14 mouse cellular contexts compared by ENCODE assay signal in the genomic region with DNA sequence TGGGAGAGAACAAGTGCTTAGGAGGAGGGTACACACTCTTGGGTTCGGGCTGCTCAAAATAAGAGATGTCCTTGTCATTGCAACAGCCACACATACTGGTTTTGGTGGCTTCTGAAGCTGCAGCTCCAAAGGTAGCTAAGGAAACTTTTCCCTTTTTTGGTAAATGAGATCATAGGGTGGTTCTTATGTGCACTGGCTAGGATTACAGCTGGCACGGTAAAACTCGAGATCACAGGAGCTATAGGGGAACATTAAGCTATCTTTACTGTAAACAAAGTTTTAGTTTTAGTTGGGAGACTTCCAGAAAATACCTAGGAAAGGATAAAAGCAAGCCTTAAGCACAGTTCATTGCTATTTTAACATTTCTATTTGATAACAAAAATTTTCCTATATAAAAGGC.
"Had no signal": no experiment of that assay in that cellular context is flagged by ENCODE, and none has a peak within 500 bp of the region (broad histone marks: within the 10 kb centered on the region; RNA-seq: fewer than 3 reads in every experiment).

No protein-coding gene starts in this region.

- DNase-seq: retina, postnatal 1 day; right cerebral cortex, adult 18-20 months; right cerebral cortex, postnatal 14 days; right cerebral cortex, postnatal 25 days; right cerebral cortex, postnatal 4 days; spleen, adult 18-20 months; thymus, adult 18-20 months; thymus, adult 2 months; thymus, postnatal 14 days; thymus, postnatal 25 days; thymus, postnatal 4 days had no signal

- H3K4me2 ChIP-seq: neural tube, embryonic 12.5 days; neural tube, embryonic 13.5 days; neural tube, embryonic 15.5 days had no signal

- H3K9ac ChIP-seq: neural tube, embryonic 12.5 days; neural tube, embryonic 13.5 days; neural tube, embryonic 15.5 days had no signal

- H3K4me3 ChIP-seq: neural tube, embryonic 12.5 days; neural tube, embryonic 13.5 days; neural tube, embryonic 15.5 days had no signal

- H3K27ac ChIP-seq: neural tube, embryonic 12.5 days; neural tube, embryonic 13.5 days; neural tube, embryonic 15.5 days had no signal

- H3K4me1 ChIP-seq: neural tube, embryonic 12.5 days had no signal

- H3K27me3 ChIP-seq: neural tube, embryonic 12.5 days; neural tube, embryonic 13.5 days; neural tube, embryonic 15.5 days had no signal

- H3K36me3 ChIP-seq: neural tube, embryonic 12.5 days; neural tube, embryonic 13.5 days; neural tube, embryonic 15.5 days had no signal

- H3K9me3 ChIP-seq: neural tube, embryonic 12.5 days; neural tube, embryonic 13.5 days; neural tube, embryonic 15.5 days had no signal
